Mouse (Mus musculus): ENCODE results near the gene Dnali1.

- TF ChIP-seq CTCF (IDR thresholded peaks at IDR 0.05; ENCODE audit: control insufficient read depth, insufficient read depth, insufficient read length) (no peak), MYOD1 (IDR thresholded peaks at IDR 0.05; ENCODE audit: control insufficient read depth, insufficient read length, low read depth) (no peak), CEBPB (IDR thresholded peaks at IDR 0.05; ENCODE audit: low read depth) (no peak), MAX (IDR thresholded peaks at IDR 0.05) (peak; percentile 49), USF1 (IDR thresholded peaks at IDR 0.05; ENCODE audit: low read depth) (no peak), FOSL1 (IDR thresholded peaks at IDR 0.05; ENCODE audit: insufficient read depth, low read length, poor library complexity, severe bottlenecking) (no peak), MYOG (IDR thresholded peaks at IDR 0.05; ENCODE audit: control insufficient read depth, extremely low read depth, insufficient read length) (no peak)
Observed at GRCm38 (mm10) chr4:125066490-125067370, 1.2 kb upstream of the Dnali1 start, which contains the start of gene Snip1.

Data from C2C12 (cell line).